Mouse (Mus musculus) megakaryocyte progenitor cell, adult 5-6 weeks (primary cell): Measurements from ENCODE around the gene Olfr1326-ps1. TPM values are rescaled to one million over a fixed set of nuclear protein-coding genes. Genes with fewer than 3 reads are reported as not detected.

Source experiments
- ATAC-seq: replicated peaks from 2 replicates; pipeline ENCODE4 v1.8.0; 2016; ENCODE audit warnings: mild to moderate bottlenecking, moderate TSS enrichment, inconsistent platforms; ENCODE audit not compliant: poor library complexity
- total RNA-seq, 2 experiments: library from RNA; stranded (forward) in 1 of 2; stranded (reverse) in 1 of 2; fragments of 157-497, 149-512 nt in 1 of 2; fragments of 200-1000 nt in 1 of 2; gene quantifications; 2 replicates each; pipeline versions ENCODE4 v1.2.3 to v1.2.4; 2015 to 2017

The Olfr1326-ps1 gene
- total RNA-seq (2015) = not detected in 2 replicates
- not detected in 2 replicates for total RNA-seq (2017)

DNA sequence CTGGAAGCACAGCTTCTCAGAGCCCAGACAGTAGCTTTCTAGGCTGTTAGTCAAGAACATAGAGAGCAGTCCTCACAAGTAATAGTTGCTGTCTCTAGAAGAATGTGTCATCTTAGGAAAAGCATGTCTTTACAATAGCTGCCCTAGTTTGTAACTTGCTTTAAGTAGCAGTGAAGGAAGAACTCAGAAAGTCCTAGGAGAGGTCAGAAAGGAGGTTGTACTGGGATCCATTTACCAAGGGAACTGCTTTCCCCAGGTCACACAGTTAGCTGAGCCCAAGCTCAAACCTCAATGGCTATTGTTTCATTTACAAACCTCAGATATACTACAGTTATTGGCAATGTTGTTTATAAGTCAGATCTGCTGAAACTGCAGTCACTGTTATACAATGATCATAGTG, at the start of gene Olfr1326-ps1:
Gene Olfr1326-ps1, minus strand, starts transcription at position 101 of the 400 bp plus-strand sequence.
- no peak for ATAC-seq

DNA sequence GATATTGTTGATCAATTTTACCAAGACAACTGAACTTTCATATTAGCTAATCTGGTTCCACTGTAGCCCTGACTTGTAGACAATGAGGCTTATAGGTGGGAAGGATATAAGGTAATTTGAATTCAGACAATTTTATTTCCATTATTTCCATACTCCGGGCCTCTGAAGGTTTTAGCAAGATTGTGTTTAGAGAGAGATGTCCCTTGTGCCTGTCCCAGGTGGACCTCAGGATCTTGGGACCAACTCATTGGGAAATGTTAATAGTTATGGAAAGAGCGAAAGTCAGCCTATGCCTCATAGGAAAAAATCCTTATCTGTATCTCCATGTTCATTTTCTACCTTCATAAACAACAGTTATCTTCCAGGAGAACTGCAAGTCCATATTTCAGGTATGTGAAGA, 17.7 kb upstream of the Olfr1326-ps1 start, which contains the start of gene Olfr1325:
Gene Olfr1325, plus strand, starts transcription at position 301 of the 400 bp plus-strand sequence.
- ATAC-seq = no peak

Other genes with a start within 250 kb of the Olfr1326-ps1 start
- gene Plxna3, start 245.8 kb downstream of the Olfr1326-ps1 start, total RNA-seq (2015) = 3.4 and 4.5 TPM in 2 replicates
- 0.54 and 0.62 TPM in 2 replicates for gene Plxna3, start 245.8 kb downstream of the Olfr1326-ps1 start, total RNA-seq (2017)
- gene Lage3, start 221.3 kb downstream of the Olfr1326-ps1 start, total RNA-seq (2015) = 88.3 and 93.1 TPM in 2 replicates
- 22.6 and 28.1 TPM in 2 replicates for gene Lage3, start 221.3 kb downstream of the Olfr1326-ps1 start, total RNA-seq (2017)
- gene Ubl4a, start 201.7 kb downstream of the Olfr1326-ps1 start, total RNA-seq (2015) = 35.6 and 39.9 TPM in 2 replicates
- 11.9 and 21.2 TPM in 2 replicates for gene Ubl4a, start 201.7 kb downstream of the Olfr1326-ps1 start, total RNA-seq (2017)
- 31.1 and 39.3 TPM in 2 replicates for gene Slc10a3, start 201.5 kb downstream of the Olfr1326-ps1 start, total RNA-seq (2015)
- gene Slc10a3, start 201.5 kb downstream of the Olfr1326-ps1 start, total RNA-seq (2017) = 12.8 and 13.9 TPM in 2 replicates
- 14.0 and 14.5 TPM in 2 replicates for gene Fam3a, start 181.6 kb downstream of the Olfr1326-ps1 start, total RNA-seq (2015)
- 10.0 and 22.1 TPM in 2 replicates for gene Fam3a, start 181.6 kb downstream of the Olfr1326-ps1 start, total RNA-seq (2017)
- gene Ikbkg, start 181.6 kb downstream of the Olfr1326-ps1 start, total RNA-seq (2015) = 9.8 and 12.5 TPM in 2 replicates
- 22.8 and 53.0 TPM in 2 replicates for gene Ikbkg, start 181.6 kb downstream of the Olfr1326-ps1 start, total RNA-seq (2017)
- gene G6pdx, start 145.7 kb downstream of the Olfr1326-ps1 start, total RNA-seq (2015) = 174 and 188 TPM in 2 replicates
- 104 and 109 TPM in 2 replicates for gene G6pdx, start 145.7 kb downstream of the Olfr1326-ps1 start, total RNA-seq (2017)
- not detected in 2 replicates for gene Gm6880, start 93.5 kb downstream of the Olfr1326-ps1 start, total RNA-seq (2015)
- not detected in 2 replicates for gene Gm6880, start 93.5 kb downstream of the Olfr1326-ps1 start, total RNA-seq (2017)
- gene Olfr1325, start 17.8 kb upstream of the Olfr1326-ps1 start, total RNA-seq (2015) = not detected in 2 replicates
- gene Olfr1325, start 17.8 kb upstream of the Olfr1326-ps1 start, total RNA-seq (2017) = not detected in 2 replicates
- gene Gm5640, start 70.7 kb upstream of the Olfr1326-ps1 start, total RNA-seq (2015) = not detected in 2 replicates
- not detected in 2 replicates for gene Gm5640, start 70.7 kb upstream of the Olfr1326-ps1 start, total RNA-seq (2017)
- not detected in 2 replicates for gene Gm6890, start 166.0 kb upstream of the Olfr1326-ps1 start, total RNA-seq (2015)
- not detected in 2 replicates for gene Gm6890, start 166.0 kb upstream of the Olfr1326-ps1 start, total RNA-seq (2017)